Mouse (Mus musculus): ENCODE measurements around the gene Ror2. TPM values are rescaled to one million over a fixed set of nuclear protein-coding genes. Genes with fewer than 3 reads are reported as not detected.

Gene Ror2
- polyA plus RNA-seq, 1 experiment from 2014 or later: 3.0 TPM

GRCm38 (mm10) chr13:53248080-53248479, 37.8 kb downstream of the Ror2 start:
- no peak overlapping the region for H3K9ac ChIP-seq (replicated peaks; ENCODE audit: low read depth, low read length)
- no peak overlapping the region for H3K27ac ChIP-seq (ENCODE audit: low read length)
- H3K4me1 ChIP-seq (replicated peaks; ENCODE audit: control insufficient read depth, insufficient read depth, low read length): peaks cover 3% of the 10 kb centered on the region
- no peak overlapping the region for H3K4me2 ChIP-seq (ENCODE audit: low read length)
- H3K4me3 ChIP-seq (replicated peaks; ENCODE audit: low read length): no peak overlapping the region
- H3K36me3 ChIP-seq (ENCODE audit: control insufficient read depth, insufficient read depth): no peaks in the 10 kb centered on the region
- H3K9me3 ChIP-seq (ENCODE audit: control insufficient read depth, low read length): no peaks in the 10 kb centered on the region
- H3K27me3 ChIP-seq (replicated peaks; ENCODE audit: control insufficient read depth, insufficient read depth, low read length): no peaks in the 10 kb centered on the region
- no peak for ATAC-seq
- 56% methylated on average over 6 of the region's 6 CpGs for WGBS

GRCm38 (mm10) chr13:53247175-53247574, 38.7 kb downstream of the Ror2 start:
- no peak overlapping the region for H3K4me2 ChIP-seq (ENCODE audit: low read length)
- 83% methylated on average over 6 of the region's 6 CpGs for WGBS
- no peak for ATAC-seq

GRCm38 (mm10) chr13:53244151-53244550, 41.8 kb downstream of the Ror2 start:
- Histone ChIP-seq H3K27me3 (replicated peaks; ENCODE audit: control insufficient read depth, insufficient read depth, low read length) (no peaks in the 10 kb centered on the region), H3K4me2 (ENCODE audit: low read length) (no peak overlapping the region), H3K27ac (ENCODE audit: low read length) (no peak overlapping the region), H3K4me1 (replicated peaks; ENCODE audit: control insufficient read depth, insufficient read depth, low read length) (peaks cover 3% of the 10 kb centered on the region), H3K9me3 (ENCODE audit: control insufficient read depth, low read length) (no peaks in the 10 kb centered on the region), H3K36me3 (ENCODE audit: control insufficient read depth, insufficient read depth) (no peaks in the 10 kb centered on the region), H3K4me3 (replicated peaks; ENCODE audit: low read length) (no peak overlapping the region), H3K9ac (replicated peaks; ENCODE audit: low read depth, low read length) (no peak overlapping the region)
- no peak for ATAC-seq
- 25% methylated on average over 8 of the region's 8 CpGs for WGBS

More at GRCm38 (mm10) chr13:53247175-53247574, 38.7 kb downstream of the Ror2 start:
- H3K9ac ChIP-seq (replicated peaks; ENCODE audit: low read depth, low read length): no peak overlapping the region
- H3K4me1 ChIP-seq (replicated peaks; ENCODE audit: control insufficient read depth, insufficient read depth, low read length): peaks cover 3% of the 10 kb centered on the region
- no peaks in the 10 kb centered on the region for H3K27me3 ChIP-seq (replicated peaks; ENCODE audit: control insufficient read depth, insufficient read depth, low read length)
- H3K4me3 ChIP-seq (replicated peaks; ENCODE audit: low read length): no peak overlapping the region
- H3K27ac ChIP-seq (ENCODE audit: low read length): no peak overlapping the region
- no peaks in the 10 kb centered on the region for H3K9me3 ChIP-seq (ENCODE audit: control insufficient read depth, low read length)
- no peaks in the 10 kb centered on the region for H3K36me3 ChIP-seq (ENCODE audit: control insufficient read depth, insufficient read depth)

- Histone ChIP-seq H3K4me3 (replicated peaks; ENCODE audit: low read length) (no peak overlapping the region), H3K4me2 (ENCODE audit: low read length) (no peak overlapping the region), H3K4me1 (replicated peaks; ENCODE audit: control insufficient read depth, insufficient read depth, low read length) (peaks cover 32% of the 10 kb centered on the region), H3K9ac (replicated peaks; ENCODE audit: low read depth, low read length) (no peak overlapping the region), H3K9me3 (ENCODE audit: control insufficient read depth, low read length) (no peaks in the 10 kb centered on the region), H3K36me3 (ENCODE audit: control insufficient read depth, insufficient read depth) (no peaks in the 10 kb centered on the region), H3K27me3 (replicated peaks; ENCODE audit: control insufficient read depth, insufficient read depth, low read length) (no peaks in the 10 kb centered on the region), H3K27ac (ENCODE audit: low read length) (no peak overlapping the region)
- 68% methylated on average over 10 of the region's 10 CpGs for WGBS
- no peak for ATAC-seq
Observed at GRCm38 (mm10) chr13:53237455-53237854, 48.5 kb downstream of the Ror2 start.

GRCm38 (mm10) chr13:53236434-53237401, 49.2 kb downstream of the Ror2 start:
- Histone ChIP-seq H3K9me3 (ENCODE audit: control insufficient read depth, low read length) (no peaks in the 10 kb centered on the region), H3K4me2 (ENCODE audit: low read length) (no peak overlapping the region), H3K4me3 (replicated peaks; ENCODE audit: low read length) (no peak overlapping the region), H3K36me3 (ENCODE audit: control insufficient read depth, insufficient read depth) (no peaks in the 10 kb centered on the region), H3K4me1 (replicated peaks; ENCODE audit: control insufficient read depth, insufficient read depth, low read length) (peaks cover 34% of the 10 kb centered on the region), H3K27me3 (replicated peaks; ENCODE audit: control insufficient read depth, insufficient read depth, low read length) (no peaks in the 10 kb centered on the region), H3K9ac (replicated peaks; ENCODE audit: low read depth, low read length) (no peak overlapping the region), H3K27ac (ENCODE audit: low read length) (no peak overlapping the region)
- ATAC-seq: peak; percentile 66
- WGBS: 41% methylated on average over 18 of the region's 18 CpGs

DNA sequence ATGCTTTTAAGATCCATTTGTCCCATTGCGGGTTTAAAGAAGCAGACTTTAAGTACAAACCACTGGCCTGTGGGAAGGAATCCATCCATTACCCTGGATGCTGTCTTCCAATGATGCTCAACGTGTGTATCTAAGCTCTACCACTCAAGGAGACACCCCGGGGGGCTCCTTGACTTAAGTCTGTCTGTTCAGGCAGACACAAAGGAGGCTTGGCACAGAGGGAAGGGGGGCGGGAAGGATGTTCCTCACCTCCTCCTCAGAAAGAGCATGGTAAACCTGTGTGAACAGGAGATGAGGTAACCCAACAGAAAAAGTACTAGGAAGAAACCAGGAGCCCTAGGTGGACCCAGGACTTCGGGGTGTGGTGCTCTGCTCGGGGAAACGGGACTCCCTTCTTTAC, 50.0 kb downstream of the Ror2 start:
- Histone ChIP-seq H3K4me2 (ENCODE audit: low read length) (no peak overlapping the region), H3K36me3 (ENCODE audit: control insufficient read depth, insufficient read depth) (no peaks in the 10 kb centered on the region), H3K27me3 (replicated peaks; ENCODE audit: control insufficient read depth, insufficient read depth, low read length) (no peaks in the 10 kb centered on the region), H3K9me3 (ENCODE audit: control insufficient read depth, low read length) (no peaks in the 10 kb centered on the region), H3K4me1 (replicated peaks; ENCODE audit: control insufficient read depth, insufficient read depth, low read length) (peaks cover 40% of the 10 kb centered on the region), H3K27ac (ENCODE audit: low read length) (no peak overlapping the region), H3K4me3 (replicated peaks; ENCODE audit: low read length) (no peak overlapping the region), H3K9ac (replicated peaks; ENCODE audit: low read depth, low read length) (no peak overlapping the region)
- WGBS: 15% methylated on average over 7 of the region's 7 CpGs
- no peak for ATAC-seq

GRCm38 (mm10) chr13:53234844-53235243, 51.1 kb downstream of the Ror2 start:
- no peak overlapping the region for H3K9ac ChIP-seq (replicated peaks; ENCODE audit: low read depth, low read length)
- no peaks in the 10 kb centered on the region for H3K36me3 ChIP-seq (ENCODE audit: control insufficient read depth, insufficient read depth)
- WGBS: 10% methylated on average over 12 of the region's 12 CpGs
- H3K4me3 ChIP-seq (replicated peaks; ENCODE audit: low read length): no peak overlapping the region
- no peaks in the 10 kb centered on the region for H3K27me3 ChIP-seq (replicated peaks; ENCODE audit: control insufficient read depth, insufficient read depth, low read length)
- no peak overlapping the region for H3K27ac ChIP-seq (ENCODE audit: low read length)
- no peaks in the 10 kb centered on the region for H3K9me3 ChIP-seq (ENCODE audit: control insufficient read depth, low read length)
- peaks cover 42% of the 10 kb centered on the region for H3K4me1 ChIP-seq (replicated peaks; ENCODE audit: control insufficient read depth, insufficient read depth, low read length)
- ATAC-seq: no peak
- no peak overlapping the region for H3K4me2 ChIP-seq (ENCODE audit: low read length)

DNA sequence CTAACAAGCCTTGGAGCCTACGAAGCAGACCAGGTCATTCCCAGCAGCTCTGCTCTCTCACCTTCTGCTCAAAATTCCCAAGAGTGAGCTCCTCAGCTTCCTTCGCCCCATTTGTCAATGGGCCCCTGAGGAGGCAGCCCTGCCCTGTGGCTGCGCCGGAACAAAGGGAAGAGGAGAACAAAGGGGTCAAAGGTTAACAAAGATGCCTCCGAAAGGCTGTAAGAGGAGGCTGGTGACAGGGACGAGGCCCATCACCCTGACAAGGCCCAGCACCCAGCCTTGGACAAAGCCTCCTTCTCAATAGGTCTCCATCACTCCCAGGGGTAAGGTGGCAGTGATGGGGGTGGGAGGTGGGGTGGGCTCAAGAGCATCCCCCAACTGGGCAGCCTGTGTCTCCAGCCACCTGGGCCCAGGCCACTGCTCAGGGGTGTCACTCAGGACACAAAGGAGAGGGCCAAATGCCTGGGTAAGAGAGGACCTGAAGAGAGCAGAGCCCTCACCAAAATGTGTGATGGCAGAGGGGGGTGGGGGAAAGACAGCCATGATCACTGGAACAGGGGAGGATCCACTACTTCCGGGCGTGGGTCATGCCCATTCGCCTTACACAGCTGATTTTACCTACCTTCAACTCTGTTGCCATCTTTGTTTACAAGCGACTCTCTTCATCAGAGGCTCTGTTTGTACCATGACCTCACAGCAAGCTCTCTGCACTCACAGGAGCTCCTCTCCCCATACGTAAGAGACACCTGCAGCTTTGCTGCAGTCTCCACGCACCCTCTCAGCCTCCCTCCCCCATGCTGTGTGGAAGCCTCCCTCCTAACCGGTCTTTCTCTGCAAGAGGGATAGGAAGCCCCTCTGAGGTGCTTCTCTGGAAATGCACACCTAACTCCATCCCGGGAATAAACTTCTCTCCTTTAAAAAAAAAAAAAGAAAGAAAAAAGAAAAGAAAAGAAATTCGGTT, 51.8 kb downstream of the Ror2 start:
- no peak for ATAC-seq
- H3K4me1 ChIP-seq (replicated peaks; ENCODE audit: control insufficient read depth, insufficient read depth, low read length): peaks cover 42% of the 10 kb centered on the region
- no peaks in the 10 kb centered on the region for H3K9me3 ChIP-seq (ENCODE audit: control insufficient read depth, low read length)
- H3K4me3 ChIP-seq (replicated peaks; ENCODE audit: low read length): no peak overlapping the region
- no peak overlapping the region for H3K9ac ChIP-seq (replicated peaks; ENCODE audit: low read depth, low read length)
- no peak overlapping the region; the same call in 1 of the 2 replicates for H3K4me2 ChIP-seq (ENCODE audit: low read length)
- no peaks in the 10 kb centered on the region for H3K27me3 ChIP-seq (replicated peaks; ENCODE audit: control insufficient read depth, insufficient read depth, low read length)
- WGBS: 29% methylated on average over 15 of the region's 15 CpGs
- H3K27ac ChIP-seq (ENCODE audit: low read length): no peak overlapping the region
- H3K36me3 ChIP-seq (ENCODE audit: control insufficient read depth, insufficient read depth): no peaks in the 10 kb centered on the region

DNA sequence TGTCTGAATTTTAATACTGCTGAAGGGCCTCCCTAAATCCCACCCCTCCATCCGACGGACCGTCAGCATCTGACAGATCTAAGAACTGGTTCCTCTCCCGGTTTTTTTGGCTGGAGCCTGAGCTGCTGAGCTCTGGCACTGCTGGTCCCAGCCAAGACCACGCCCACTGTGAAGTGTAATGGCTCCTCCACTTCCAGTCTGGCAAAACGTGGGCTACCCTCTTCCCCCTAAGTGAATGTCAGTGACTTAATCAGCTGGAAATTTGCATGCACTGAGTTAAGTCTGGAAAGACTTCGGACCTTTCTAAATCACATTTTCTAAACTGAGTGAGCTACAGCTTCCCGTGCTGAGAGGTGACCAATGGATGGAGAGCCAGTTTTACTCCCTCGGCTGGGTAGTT, 52.5 kb downstream of the Ror2 start:
- Histone ChIP-seq H3K4me2 (ENCODE audit: low read length) (peak overlapping the region; percentile 10; the same call in 1 of the 2 replicates), H3K4me3 (replicated peaks; ENCODE audit: low read length) (no peak overlapping the region), H3K27me3 (replicated peaks; ENCODE audit: control insufficient read depth, insufficient read depth, low read length) (no peaks in the 10 kb centered on the region), H3K27ac (ENCODE audit: low read length) (no peak overlapping the region), H3K9ac (replicated peaks; ENCODE audit: low read depth, low read length) (no peak overlapping the region), H3K4me1 (replicated peaks; ENCODE audit: control insufficient read depth, insufficient read depth, low read length) (peaks cover 42% of the 10 kb centered on the region), H3K9me3 (ENCODE audit: control insufficient read depth, low read length) (no peaks in the 10 kb centered on the region), H3K36me3 (ENCODE audit: control insufficient read depth, insufficient read depth) (no peaks in the 10 kb centered on the region)
- peak; percentile 77 for ATAC-seq
- 6% methylated on average over 9 of the region's 9 CpGs for WGBS
